Mouse (Mus musculus): ENCODE measurements around the gene Alms1.
A peak's percentile ranks its signal among the peaks of the same experiment; 100 is the strongest.
"Not testable (repeated sequence)": the region's sequence is repeated elsewhere in the genome, so short reads cannot be mapped to it uniquely, and the experiment has no call there.

Gene Alms1

GRCm38 (mm10) chr6:85587396-85588143 is at the start of gene Alms1:
Gene Alms1 (plus strand): TSS chr6:85587531.
- peak; percentile 80 to 85 for DNase-seq (ENCODE audit: low spot score in 2 of 2)

GRCm38 (mm10) chr6:85543351-85544175 is 43.8 kb upstream of the Alms1 start:
- no peak for DNase-seq (ENCODE audit: low spot score in 2 of 2)

DNA sequence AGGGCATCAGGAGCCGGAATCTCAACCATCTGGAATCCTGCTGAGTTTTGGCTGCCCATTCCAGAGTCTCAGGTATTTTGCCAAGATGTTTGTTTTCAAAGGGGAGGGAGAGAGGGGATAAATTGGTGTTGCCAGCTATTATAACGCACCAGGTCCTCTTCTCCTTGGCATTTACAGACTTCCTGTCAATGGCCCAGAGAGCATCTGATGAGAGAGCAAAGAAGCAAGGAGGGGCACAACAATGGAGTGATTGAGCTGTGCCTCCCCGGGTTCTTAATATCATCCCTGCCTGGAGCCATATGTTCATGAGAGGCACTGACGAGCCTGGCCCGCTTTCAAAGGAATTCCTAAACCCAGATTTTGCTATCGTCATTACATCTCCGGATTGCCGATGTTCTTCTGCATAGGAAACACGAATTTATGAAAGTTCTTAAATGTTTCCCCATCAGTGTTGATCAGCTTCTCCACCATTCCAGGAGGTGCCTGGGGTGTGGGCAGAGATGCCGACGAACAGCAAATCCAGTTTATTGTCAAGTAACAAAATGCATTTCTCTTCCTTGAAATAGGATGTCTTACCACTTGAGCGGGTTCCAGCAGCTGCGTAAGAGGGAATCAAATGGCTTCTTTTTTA is 43.0 kb upstream of the Alms1 start:
- no peak for DNase-seq (ENCODE audit: low spot score in 2 of 2)

GRCm38 (mm10) chr6:85547642-85548041 is 39.7 kb upstream of the Alms1 start:
- DNase-seq (ENCODE audit: low spot score in 2 of 2) = no peak

- no peak for DNase-seq (ENCODE audit: low spot score in 2 of 2)
Measured at GRCm38 (mm10) chr6:85562374-85562773, 25.0 kb upstream of the Alms1 start.

- no peak for DNase-seq (ENCODE audit: low spot score in 2 of 2)
Measured at GRCm38 (mm10) chr6:85572816-85573215, 14.5 kb upstream of the Alms1 start.

DNA sequence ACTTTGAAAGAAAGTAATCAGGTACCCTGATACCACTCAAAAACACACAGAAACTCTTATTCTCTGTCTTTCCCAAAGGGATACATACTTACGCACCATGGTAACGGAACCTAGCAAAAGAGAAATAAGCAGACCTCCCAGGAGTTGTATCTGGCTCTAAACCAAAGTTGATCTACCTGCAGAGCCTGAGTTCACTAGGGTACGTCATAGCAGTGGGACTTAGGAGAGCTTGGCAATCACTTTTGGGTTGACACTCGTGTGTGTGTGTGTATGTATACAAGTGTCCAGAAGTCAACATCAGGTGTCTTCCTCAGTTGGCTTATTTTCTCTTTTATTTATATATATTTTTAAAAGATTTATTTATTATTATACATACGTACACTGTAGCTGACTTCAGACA is 5.6 kb upstream of the Alms1 start:
- DNase-seq (ENCODE audit: low spot score in 2 of 2) = no peak

DNA sequence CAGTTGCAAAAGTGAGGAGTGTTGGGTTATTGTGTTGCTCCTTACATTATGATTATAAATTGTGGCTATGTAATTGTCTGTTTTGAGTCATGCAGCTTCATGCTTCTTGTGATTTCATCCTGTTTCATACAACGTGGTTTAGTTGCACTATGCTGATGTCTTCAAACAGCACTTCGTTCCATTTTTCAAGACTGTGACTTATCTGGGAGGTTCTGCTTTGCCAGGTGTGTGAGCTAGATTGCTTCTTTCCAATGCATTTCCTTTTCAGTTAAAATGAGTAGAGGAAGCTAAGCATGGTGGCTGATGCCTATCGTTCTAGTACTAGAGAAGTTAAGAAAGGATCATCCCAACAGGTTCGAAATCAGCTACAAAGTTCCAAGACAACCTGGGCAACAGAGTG is 2.7 kb upstream of the Alms1 start:
- DNase-seq (ENCODE audit: low spot score in 2 of 2) = no peak

DNA sequence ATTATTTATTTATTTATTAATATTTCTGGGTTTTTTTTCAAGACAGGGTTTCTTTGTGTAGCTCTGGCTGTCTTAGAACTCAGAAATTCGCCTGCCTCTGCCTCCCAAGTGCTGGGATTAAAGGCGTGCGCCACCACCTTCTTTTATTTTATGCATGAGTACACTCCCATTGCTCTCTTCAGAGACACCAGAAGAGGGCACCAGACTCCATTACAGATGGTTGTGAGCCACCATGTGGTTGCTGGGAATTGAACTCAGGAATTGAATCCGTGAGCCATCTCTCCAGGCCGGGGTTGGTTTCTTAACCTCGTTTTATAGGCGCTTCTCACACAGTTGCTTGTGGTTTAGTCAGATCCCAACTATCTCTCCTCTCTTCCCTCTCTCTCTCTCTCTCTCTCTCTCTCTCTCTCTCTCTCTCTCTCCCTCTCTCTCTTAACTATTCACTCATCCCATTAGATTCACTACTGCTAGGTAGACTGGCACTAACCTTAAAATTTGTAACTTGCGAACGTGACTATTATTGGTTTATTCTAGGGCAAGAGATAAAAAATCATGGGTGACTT is 445 bp upstream of the Alms1 start:
- DNase-seq (ENCODE audit: low spot score in 2 of 2) = no peak

DNA sequence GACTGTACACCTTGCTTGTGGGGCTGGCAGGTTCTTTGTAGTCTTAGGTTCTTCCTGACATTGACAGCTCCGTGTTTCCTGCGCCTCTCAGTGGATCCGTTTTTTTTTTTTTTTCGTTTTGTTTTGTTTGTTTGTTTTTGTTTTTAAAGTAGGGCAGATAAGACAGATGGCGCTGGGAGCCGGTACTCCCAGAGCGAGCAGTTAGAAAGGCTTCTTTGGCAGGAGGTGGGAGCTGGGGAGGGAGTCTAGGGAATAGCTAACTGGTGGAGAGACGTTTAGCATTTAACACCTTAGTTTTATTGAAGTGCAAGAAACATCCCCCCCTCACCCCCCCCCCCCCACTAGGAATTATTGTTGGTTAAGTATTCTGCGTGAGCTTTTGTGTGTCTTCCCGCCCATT is 833 bp downstream of the Alms1 start:
- DNase-seq (ENCODE audit: low spot score in 2 of 2) = no peak

DNA sequence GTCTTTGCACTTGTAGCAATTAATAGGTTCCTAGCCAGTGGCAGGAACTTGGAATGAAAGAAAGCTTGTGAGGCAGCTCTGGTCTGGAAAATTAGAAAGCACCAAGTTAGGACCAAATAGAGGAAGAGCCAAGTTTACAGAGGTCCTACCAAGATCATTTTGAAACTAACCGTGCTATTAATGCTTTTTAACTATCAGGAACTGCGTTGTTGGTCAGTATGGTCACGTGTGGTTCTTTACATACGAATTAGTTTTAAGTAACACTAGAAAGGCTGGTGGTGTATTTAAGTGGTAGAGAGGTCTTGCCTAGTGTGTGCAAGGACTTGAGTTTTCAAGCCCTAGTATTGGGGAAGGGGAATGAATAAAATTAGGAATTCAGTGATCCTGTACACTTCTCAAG is 1.2 kb downstream of the Alms1 start:
- no peak for DNase-seq (ENCODE audit: low spot score in 2 of 2)

- DNase-seq (ENCODE audit: low spot score in 2 of 2) = no peak
Measured at GRCm38 (mm10) chr6:85590116-85590515, 2.8 kb downstream of the Alms1 start.

- no peak for DNase-seq (ENCODE audit: low spot score in 2 of 2)
Measured at GRCm38 (mm10) chr6:85599310-85599709, 12.0 kb downstream of the Alms1 start.

DNA sequence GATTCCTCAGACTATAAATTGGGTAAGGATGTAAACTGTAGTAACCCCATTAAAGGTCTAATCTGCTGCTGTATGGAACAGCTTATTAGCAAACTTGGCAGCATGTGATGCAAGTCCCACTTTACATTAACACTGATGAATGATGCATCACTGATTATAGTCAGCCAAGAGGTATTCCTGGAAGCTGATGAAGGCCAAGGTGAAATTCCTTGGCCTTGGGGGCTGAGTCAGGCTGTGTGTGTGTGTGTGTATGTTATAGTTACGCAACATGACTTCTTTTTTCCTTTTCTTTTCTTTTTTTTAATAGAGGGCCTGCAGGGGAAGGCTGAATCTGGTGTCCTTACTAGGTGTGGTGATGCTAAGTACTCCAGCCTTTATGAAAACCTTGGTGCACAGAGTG is 23.2 kb downstream of the Alms1 start:
- no peak for DNase-seq (ENCODE audit: low spot score in 2 of 2)

DNA sequence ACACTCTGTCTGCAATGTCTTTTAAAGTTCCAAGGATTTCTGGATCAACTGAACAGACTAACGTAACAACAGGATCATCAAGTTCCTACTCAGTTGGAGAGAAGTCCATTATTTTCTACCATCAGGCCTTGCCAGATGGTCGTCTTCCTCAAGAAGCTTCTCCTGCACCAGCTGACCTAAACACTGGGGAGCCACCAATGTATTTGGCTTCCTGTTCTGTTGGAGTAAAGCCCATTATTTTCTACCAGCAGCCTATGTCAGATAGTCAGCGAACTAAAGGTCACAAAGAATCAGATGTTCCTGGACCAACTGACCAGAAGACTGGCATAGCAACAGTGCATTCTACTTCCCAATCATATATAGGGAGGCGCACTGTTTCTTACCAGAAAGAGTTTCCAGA is 33.5 kb downstream of the Alms1 start:
- no peak for DNase-seq (ENCODE audit: low spot score in 2 of 2)

DNA sequence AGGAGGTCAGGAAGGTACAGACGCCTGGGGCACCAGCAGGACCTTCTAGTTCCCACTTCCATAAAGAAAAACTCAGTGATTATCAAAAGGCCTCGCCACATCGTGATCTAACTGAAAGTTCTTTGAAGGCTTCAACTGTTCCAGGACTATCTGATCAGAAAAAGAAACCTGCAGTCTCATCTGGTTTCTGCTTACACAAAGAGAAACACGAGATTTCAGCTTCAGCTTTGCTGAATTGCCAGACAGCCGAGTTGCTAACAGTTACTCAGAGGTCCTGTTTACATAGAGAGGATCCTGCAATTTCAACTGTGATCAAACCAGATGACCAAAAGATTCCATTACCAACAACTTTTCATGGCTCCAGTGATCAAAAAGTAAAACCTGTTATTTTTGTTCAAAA is 34.3 kb downstream of the Alms1 start:
- no peak for DNase-seq (ENCODE audit: low spot score in 2 of 2)

- no peak for DNase-seq (ENCODE audit: low spot score in 2 of 2)
Measured at GRCm38 (mm10) chr6:85624511-85624910, 37.2 kb downstream of the Alms1 start.

GRCm38 (mm10) chr6:85633165-85633564 is 45.8 kb downstream of the Alms1 start:
- no peak for DNase-seq (ENCODE audit: low spot score in 2 of 2)

- DNase-seq (ENCODE audit: low spot score in 2 of 2) = no peak
Measured at GRCm38 (mm10) chr6:85653244-85653643, 65.9 kb downstream of the Alms1 start.

- not testable (repeated sequence) for DNase-seq (ENCODE audit: low spot score in 2 of 2)
Measured at GRCm38 (mm10) chr6:85701943-85702342, 114.6 kb downstream of the Alms1 start.

- DNase-seq (ENCODE audit: low spot score in 2 of 2) = not testable (repeated sequence)
Measured at GRCm38 (mm10) chr6:85709206-85709605, 121.9 kb downstream of the Alms1 start.

DNA sequence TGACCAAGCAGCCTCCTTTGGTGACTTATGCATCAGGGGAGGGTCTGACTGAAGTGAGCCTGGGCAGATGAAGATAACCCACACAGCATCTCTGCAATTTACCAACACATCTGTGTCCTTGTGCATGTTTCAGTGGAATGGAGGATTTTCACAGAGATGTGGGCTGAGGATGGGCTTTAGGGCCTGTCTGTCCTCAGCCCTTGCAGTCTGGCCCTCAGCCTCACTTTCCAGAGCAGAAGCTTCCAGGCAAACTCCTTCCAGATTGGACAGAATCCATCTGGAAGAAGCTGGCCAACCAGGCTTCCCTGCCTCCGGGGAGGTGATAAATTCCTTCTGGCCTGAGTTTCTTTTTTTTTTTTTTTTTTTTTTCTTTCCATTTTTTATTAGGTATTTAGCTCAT is 122.3 kb downstream of the Alms1 start:
- not testable (repeated sequence) for DNase-seq (ENCODE audit: low spot score in 2 of 2)
